Mouse (Mus musculus) neutrophil, adult 5-6 weeks (primary cell): Measurements from ENCODE around the gene Tmem138. TPM values are rescaled to one million over a fixed set of nuclear protein-coding genes. Genes with fewer than 3 reads are reported as not detected.

Experiments used
- ATAC-seq: fragments of 151-379, 151-347 bp; 2 replicates; pipeline ENCODE4 v1.8.0; 2017; ENCODE audit warnings: mild to moderate bottlenecking, moderate TSS enrichment; ENCODE audit not compliant: insufficient number of reproducible peaks, poor library complexity, low FRiP score, severe bottlenecking; ENCODE audit errors: extremely low read depth
- total RNA-seq: library from RNA; stranded (forward); fragments of 200-1000 nt; gene quantifications from 2 replicates; pipeline ENCODE4 v1.2.3, GENCODE M21; 2017

Tmem138 gene
- 4.9 and 5.4 TPM in 2 replicates for total RNA-seq

GRCm38 (mm10) chr19:10576690-10577561, at the start of gene Tmem138, which contains the start of gene Cyb561a3:
Tmem138 (minus strand) TSS chr19:10577362.
Cyb561a3 (plus strand) TSS chr19:10577172.
- ATAC-seq: peak; percentile 76

- ATAC-seq: no peak
These were observed 31.5 kb upstream of the Tmem138 start for GRCm38 (mm10) chr19:10608573-10609240.

- ATAC-seq: no peak
These were observed 28.9 kb upstream of the Tmem138 start for GRCm38 (mm10) chr19:10605901-10606622.

- ATAC-seq: peak; percentile 93
These were observed 28.2 kb upstream of the Tmem138 start, which contains the start of the genes Ddb1 and Tkfc for GRCm38 (mm10) chr19:10605293-10605900. Ddb1 (plus strand) TSS chr19:10605327. Tkfc (minus strand) TSS chr19:10605654.

GRCm38 (mm10) chr19:10604534-10604933, 27.4 kb upstream of the Tmem138 start:
- ATAC-seq: no peak

- ATAC-seq: no peak
These were observed 26.7 kb upstream of the Tmem138 start for GRCm38 (mm10) chr19:10603660-10604523.

GRCm38 (mm10) chr19:10602787-10603186, 25.6 kb upstream of the Tmem138 start:
- ATAC-seq: peak; percentile 55; the same call in 1 of the 2 replicates

GRCm38 (mm10) chr19:10602247-10602769, 25.1 kb upstream of the Tmem138 start:
- no peak for ATAC-seq

- ATAC-seq: no peak
These were observed 22.5 kb upstream of the Tmem138 start for GRCm38 (mm10) chr19:10599648-10600047.

- no peak for ATAC-seq
These were observed 21.0 kb upstream of the Tmem138 start for GRCm38 (mm10) chr19:10598188-10598587.

GRCm38 (mm10) chr19:10591659-10592377, 14.7 kb upstream of the Tmem138 start:
- no peak for ATAC-seq

GRCm38 (mm10) chr19:10590301-10590700, 13.1 kb upstream of the Tmem138 start:
- no peak for ATAC-seq

GRCm38 (mm10) chr19:10589127-10589857, 12.1 kb upstream of the Tmem138 start:
- no peak for ATAC-seq

GRCm38 (mm10) chr19:10587231-10587630, 10.1 kb upstream of the Tmem138 start:
- no peak for ATAC-seq

- ATAC-seq: peak; percentile 63
These were observed 8.0 kb upstream of the Tmem138 start for GRCm38 (mm10) chr19:10585112-10585511.

- ATAC-seq: no peak
These were observed 6.5 kb upstream of the Tmem138 start for GRCm38 (mm10) chr19:10583550-10584146.
